Mouse (Mus musculus) small intestine, adult 2 months (tissue): ENCODE data around the gene Ifitm5. TPM values are rescaled to one million over a fixed set of nuclear protein-coding genes. Genes with fewer than 3 reads are reported as not detected.

ENCODE experiments used
- H3K27ac ChIP-seq: fragments of 200-500 bp; 2 replicates; pipeline ENCODE4 v1.5.1; 2012; ENCODE audit warnings: low read depth, low read length, control low read depth, inconsistent platforms; ENCODE audit not compliant: insufficient read depth
- H3K27me3 ChIP-seq: fragments of 200-500 bp; 2 replicates; pipeline ENCODE4 v1.6.1; 2012; ENCODE audit warnings: mild to moderate bottlenecking, moderate library complexity, low read length, inconsistent platforms; ENCODE audit not compliant: control insufficient read depth, insufficient read depth
- H3K36me3 ChIP-seq: fragments of 200-500 bp; 2 replicates; pipeline ENCODE4 v1.6.1; 2012; ENCODE audit warnings: mild to moderate bottlenecking, low read length, control low read depth, inconsistent platforms; ENCODE audit not compliant: control insufficient read depth, insufficient read depth
- H3K4me1 ChIP-seq: fragments of 200-500 bp; 2 replicates; pipeline ENCODE4 v1.6.1; 2012; ENCODE audit warnings: low read length, inconsistent platforms, mixed read lengths; ENCODE audit not compliant: control insufficient read depth, insufficient read depth, insufficient read length
- H3K4me3 ChIP-seq: fragments of 200-500 bp; 2 replicates; pipeline ENCODE4 v1.5.1; 2012; ENCODE audit warnings: low read depth, mild to moderate bottlenecking, control low read depth, inconsistent platforms, low read length, moderate library complexity
- CTCF ChIP-seq: fragments of 200-500 bp; IDR thresholded peaks from 2 replicates; pipeline ENCODE4 v1.5.1; 2012; ENCODE audit warnings: low read depth, mild to moderate bottlenecking, control low read depth, inconsistent platforms, low read length, moderate library complexity, mixed read lengths; ENCODE audit not compliant: insufficient replicate concordance, insufficient read length; ENCODE audit errors: extremely low read depth
- POLR2A ChIP-seq: fragments of 200-500 bp; IDR thresholded peaks from 2 replicates; pipeline ENCODE4 v1.6.1; 2012; ENCODE audit warnings: low read depth, mild to moderate bottlenecking, control low read depth, inconsistent platforms, low read length, moderate library complexity
- WGBS: fragments of 180-500 bp; shearing (Covaris S2); methylation state at CpG from one replicate; pipeline ENCODE4 v1.1.7; 2018; 5-methylcytosine and 5-hydroxymethylcytosine counted together
- polyA plus RNA-seq: library from polyadenylated mRNA; depleted of rRNA; stranded (reverse); fragments of >200 nt; gene quantifications from 2 replicates; pipeline ENCODE4 v1.2.3, GENCODE M21; 2012

Gene Ifitm5
- polyA plus RNA-seq, 1 experiment, result 0.87 TPM

GRCm38 (mm10) chr7:140960026-140960425 lies 9.9 kb upstream of the Ifitm5 start:
- Histone ChIP-seq H3K27me3 (no peaks in the 10 kb centered on the region), H3K36me3 (no peaks in the 10 kb centered on the region), H3K4me1 (no peaks in the 10 kb centered on the region; the same call in 1 of the 2 replicates), H3K4me3 (no peak overlapping the region), H3K27ac (no peak overlapping the region)
- whole genome bisulfite sequencing, result 90% methylated on average over 5 of the region's 5 CpGs
- TF ChIP-seq CTCF, result no peak
- TF ChIP-seq POLR2A, result no peak

- no peak overlapping the region for H3K27ac ChIP-seq
- TF ChIP-seq CTCF, result peak; percentile 17; the same call in 1 of the 2 replicates
- TF ChIP-seq POLR2A, result no peak
- no peak overlapping the region for H3K4me3 ChIP-seq
- no peaks in the 10 kb centered on the region for H3K36me3 ChIP-seq
- 12% methylated on average over 9 of the region's 9 CpGs for WGBS
- H3K27me3 ChIP-seq, result no peaks in the 10 kb centered on the region
- H3K4me1 ChIP-seq, result peaks cover 3% of the 10 kb centered on the region; the same call in 1 of the 2 replicates
These were observed 9.2 kb upstream of the Ifitm5 start for GRCm38 (mm10) chr7:140959181-140959901.

DNA sequence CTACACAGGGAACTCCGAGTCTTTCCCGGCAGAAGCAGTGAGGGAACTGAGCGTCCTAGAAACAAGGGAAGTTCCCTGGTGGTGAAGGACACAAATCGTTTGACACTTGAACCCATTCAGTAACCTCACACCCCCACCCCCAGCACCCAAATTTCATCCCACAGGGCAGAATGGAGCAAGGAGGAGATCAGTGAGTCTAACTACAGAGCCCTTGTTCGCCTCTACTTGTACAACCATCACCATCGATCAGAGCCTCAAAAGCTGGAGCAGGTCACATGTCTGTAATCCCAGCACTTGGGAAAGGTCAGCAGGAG lies 6.4 kb upstream of the Ifitm5 start:
- H3K27me3 ChIP-seq, result no peaks in the 10 kb centered on the region
- H3K36me3 ChIP-seq, result 0 out of 2 replicates have a peak, but pooled peaks cover 3% of the 10 kb centered on the region
- TF ChIP-seq CTCF, result no peak
- no peak for TF ChIP-seq POLR2A
- H3K4me1 ChIP-seq, result peaks cover 11% of the 10 kb centered on the region; the same call in 1 of the 2 replicates
- no peak overlapping the region for H3K4me3 ChIP-seq
- 21% methylated on average over 6 of the region's 6 CpGs for WGBS
- H3K27ac ChIP-seq, result peak overlapping the region; percentile 89

- 0 out of 2 replicates have a peak, but pooled peaks cover 3% of the 10 kb centered on the region for H3K36me3 ChIP-seq
- no peak for TF ChIP-seq CTCF
- no peak; the same call in 1 of the 2 replicates for TF ChIP-seq POLR2A
- peak within 1 kb of the TSS; percentile 89 for H3K27ac ChIP-seq
- peak within 1 kb of the TSS; percentile 61 for H3K4me3 ChIP-seq
- no peaks in the 10 kb centered on the region for H3K27me3 ChIP-seq
- WGBS, result 4% methylated on average over 11 of the region's 11 CpGs
- peaks cover 14% of the 10 kb centered on the region for H3K4me1 ChIP-seq
These were observed 5.9 kb upstream of the Ifitm5 start, which contains the start of the genes Gm45717 and Ifitm2 for GRCm38 (mm10) chr7:140955758-140956555. TSS of gene Gm45717 (minus strand) at chr7:140955937. TSS of gene Ifitm2 (minus strand) at chr7:140955987.

GRCm38 (mm10) chr7:140955342-140955741 lies 5.3 kb upstream of the Ifitm5 start:
- TF ChIP-seq CTCF, result no peak
- no peak for TF ChIP-seq POLR2A
- Histone ChIP-seq H3K27ac (peak overlapping the region; percentile 82), H3K36me3 (0 out of 2 replicates have a peak, but pooled peaks cover 3% of the 10 kb centered on the region), H3K4me3 (peak overlapping the region; percentile 61), H3K4me1 (peaks cover 14% of the 10 kb centered on the region), H3K27me3 (no peaks in the 10 kb centered on the region)
- WGBS, result 3% methylated on average over 17 of the region's 17 CpGs

DNA sequence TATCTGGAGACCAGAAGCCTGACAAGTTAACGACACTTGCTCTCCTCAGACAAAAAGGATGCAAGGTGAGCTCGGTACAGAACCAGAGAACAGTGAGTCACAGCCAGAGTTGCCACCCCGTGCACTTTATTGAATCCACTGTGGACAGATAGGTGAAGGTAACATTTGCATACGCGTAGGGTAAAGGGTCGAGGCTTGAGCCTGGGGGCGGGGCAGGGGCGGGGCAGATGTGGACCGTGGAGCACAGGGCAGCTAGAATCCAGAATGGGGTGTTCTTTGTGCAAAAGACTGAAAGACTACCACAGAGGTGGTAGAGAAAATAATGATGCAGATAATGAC lies 4.6 kb upstream of the Ifitm5 start:
- Histone ChIP-seq H3K4me3 (peak overlapping the region; percentile 61), H3K36me3 (0 out of 2 replicates have a peak, but pooled peaks cover 3% of the 10 kb centered on the region), H3K27me3 (no peaks in the 10 kb centered on the region), H3K4me1 (peaks cover 14% of the 10 kb centered on the region), H3K27ac (peak overlapping the region; percentile 46)
- TF ChIP-seq POLR2A, result no peak
- TF ChIP-seq CTCF, result no peak
- WGBS, result under 1% methylated on average over 9 of the region's 9 CpGs

DNA sequence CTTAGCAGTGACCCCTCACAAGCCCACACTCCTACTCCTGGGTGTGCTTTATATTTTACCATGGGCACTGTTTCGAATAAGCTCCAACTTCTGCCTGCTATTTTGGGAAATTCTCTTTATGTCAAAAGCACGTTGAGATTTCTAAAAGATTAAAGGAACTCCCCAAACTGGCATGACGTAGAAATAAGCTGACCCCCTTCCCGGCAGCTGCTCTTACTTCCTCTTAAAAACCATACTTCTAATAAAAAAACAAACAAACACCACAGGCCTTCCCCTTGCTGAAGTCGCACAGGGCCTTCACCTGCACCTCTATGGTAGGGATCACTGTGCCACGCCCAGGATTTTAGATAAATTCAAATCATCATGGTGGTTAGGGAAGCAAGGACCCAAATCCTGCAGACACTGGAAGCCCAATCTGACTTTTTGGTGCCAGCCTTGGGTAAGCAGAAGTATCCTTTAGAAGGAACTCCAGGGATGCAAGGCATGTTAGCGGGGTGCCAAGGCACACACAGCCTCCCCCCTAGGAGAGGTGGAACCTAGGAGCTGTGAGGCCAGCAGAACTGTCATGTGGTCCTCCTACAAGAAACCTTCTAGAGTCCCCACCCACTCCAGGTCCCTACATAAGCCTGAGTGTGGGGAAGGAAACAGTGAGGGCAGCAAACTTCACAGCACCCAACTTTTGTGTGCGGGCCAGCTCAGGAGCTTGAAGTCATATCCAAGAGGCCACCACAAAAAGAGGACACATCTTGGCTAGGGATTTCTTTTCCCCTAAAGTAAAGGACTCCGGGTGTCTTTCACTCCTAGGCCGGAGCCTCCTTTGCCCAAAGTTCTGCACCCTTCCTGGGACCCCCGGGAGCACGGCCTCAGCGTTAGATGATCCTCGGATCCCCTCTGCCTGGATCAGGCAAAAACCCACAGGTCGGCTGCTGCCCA lies 4.0 kb upstream of the Ifitm5 start:
- H3K27ac ChIP-seq, result peak overlapping the region; percentile 47
- 12% methylated on average over 15 of the region's 15 CpGs for WGBS
- TF ChIP-seq POLR2A (no peak), CTCF (no peak)
- H3K27me3 ChIP-seq, result no peaks in the 10 kb centered on the region
- peaks cover 7% of the 10 kb centered on the region; the same call in 1 of the 2 replicates for H3K36me3 ChIP-seq
- peaks cover 14% of the 10 kb centered on the region for H3K4me1 ChIP-seq
- H3K4me3 ChIP-seq, result peak overlapping the region; percentile 61
